Mouse (Mus musculus) brain, embryonic 14.5 days (tissue): ENCODE measurements at regions not wholly inside any gene's neighbourhood (a gene's known extent, or its start where the extent isn't known, plus 50 kb on each side); places are given as distances from the start of the nearest gene placed in this dataset.

Experiments used
- CTCF ChIP-seq: fragments of 200-500 bp; IDR thresholded peaks from 2 replicates; pipeline ENCODE4 v1.5.1; 2012; ENCODE audit warnings: inconsistent platforms, mild to moderate bottlenecking, moderate library complexity, borderline replicate concordance; ENCODE audit not compliant: insufficient read depth, insufficient read length; ENCODE audit errors: extremely low read depth
- POLR2A ChIP-seq: fragments of 200-500 bp; IDR thresholded peaks from 2 replicates; pipeline ENCODE4 v1.6.1; 2012; ENCODE audit warnings: mild to moderate bottlenecking, inconsistent platforms, borderline replicate concordance; ENCODE audit not compliant: poor library complexity, insufficient read depth, insufficient read length, severe bottlenecking; ENCODE audit errors: extremely low read depth

DNA sequence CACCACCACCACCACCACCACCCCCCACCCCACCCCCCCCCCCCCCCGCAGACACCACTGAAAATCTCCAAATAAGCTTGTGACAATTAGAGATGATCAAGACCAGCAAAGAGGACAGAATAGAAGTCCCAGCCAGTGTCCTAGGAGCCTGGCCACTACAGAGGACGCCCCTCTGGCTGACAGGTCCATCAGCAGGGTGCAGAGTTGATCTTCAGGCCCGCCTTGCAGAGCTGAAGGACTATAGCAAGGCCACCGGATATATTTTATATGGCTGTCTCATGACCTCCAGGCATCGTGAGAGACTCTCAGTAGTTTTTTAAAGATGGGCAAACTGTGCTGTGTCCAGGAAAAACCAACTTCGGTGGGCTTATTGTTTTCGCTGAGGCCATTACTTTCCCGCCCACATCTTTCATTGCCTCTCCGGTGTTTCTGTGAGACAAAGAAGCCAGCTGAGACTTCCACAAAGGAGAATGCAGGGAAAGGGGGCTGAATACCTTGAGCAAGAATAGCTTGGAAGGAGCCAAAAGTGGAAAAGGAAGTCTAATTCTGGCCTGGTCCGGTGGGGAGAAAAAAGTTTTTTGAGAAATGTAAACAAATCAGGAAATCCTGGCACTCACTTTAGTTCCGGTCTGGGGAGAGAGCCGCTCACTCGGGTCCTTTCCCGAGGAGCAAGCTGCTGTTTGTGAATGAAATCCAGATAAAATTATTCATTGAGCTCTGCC, 69.7 kb upstream of the Prep start:
- TF ChIP-seq CTCF: no peak
- TF ChIP-seq POLR2A: peak; percentile 22; the same call in 1 of the 2 replicates
